Mouse (Mus musculus): ENCODE measurements around the gene Wdfy3. TPM values are rescaled to one million over a fixed set of nuclear protein-coding genes. Genes with fewer than 3 reads are reported as not detected.
"Not testable (repeated sequence)": the region's sequence is repeated elsewhere in the genome, so short reads cannot be mapped to it uniquely, and the experiment has no call there.

Wdfy3 gene
- polyA plus RNA-seq, 1 experiment from 2014 or later = 13.4 TPM

GRCm38 (mm10) chr5:101845930-101846329 lies 223.8 kb downstream of the Wdfy3 start:
- Histone ChIP-seq H3K4me3 (no peak overlapping the region), H3K9me3 (no peaks in the 10 kb centered on the region), H3K27me3 (no peaks in the 10 kb centered on the region), H3K27ac (no peak overlapping the region), H3K36me3 (peaks cover 97% of the 10 kb centered on the region), H3K9ac (no peak overlapping the region), H3K4me2 (no peak overlapping the region), H3K4me1 (no peaks in the 10 kb centered on the region)
- ATAC-seq (ENCODE audit: borderline replicate concordance, extremely low read depth, low FRiP score, low TSS enrichment) = no peak
- 94% methylated on average over 8 of the region's 8 CpGs for whole genome bisulfite sequencing

- no peaks in the 10 kb centered on the region for H3K27me3 ChIP-seq
- no peaks in the 10 kb centered on the region for H3K9me3 ChIP-seq
- H3K27ac ChIP-seq = no peak overlapping the region
- H3K4me2 ChIP-seq = no peak overlapping the region
- H3K9ac ChIP-seq = no peak overlapping the region
- H3K4me1 ChIP-seq = no peaks in the 10 kb centered on the region
- peaks cover 96% of the 10 kb centered on the region for H3K36me3 ChIP-seq
- no peak for ATAC-seq (ENCODE audit: borderline replicate concordance, extremely low read depth, low FRiP score, low TSS enrichment)
- H3K4me3 ChIP-seq = no peak overlapping the region
- WGBS = 91% methylated on average over 14 of the region's 14 CpGs
These were observed 224.7 kb downstream of the Wdfy3 start for GRCm38 (mm10) chr5:101845011-101845410.

- no peak overlapping the region for H3K4me3 ChIP-seq
- no peaks in the 10 kb centered on the region for H3K27me3 ChIP-seq
- no peak overlapping the region for H3K9ac ChIP-seq
- no peaks in the 10 kb centered on the region for H3K4me1 ChIP-seq
- H3K4me2 ChIP-seq = no peak overlapping the region
- H3K36me3 ChIP-seq = peaks cover 85% of the 10 kb centered on the region
- no peak for ATAC-seq (ENCODE audit: borderline replicate concordance, extremely low read depth, low FRiP score, low TSS enrichment)
- WGBS = 96% methylated on average over 5 of the region's 5 CpGs
- H3K27ac ChIP-seq = no peak overlapping the region
- H3K9me3 ChIP-seq = no peaks in the 10 kb centered on the region
These were observed 229.2 kb downstream of the Wdfy3 start for GRCm38 (mm10) chr5:101840476-101840875.

DNA sequence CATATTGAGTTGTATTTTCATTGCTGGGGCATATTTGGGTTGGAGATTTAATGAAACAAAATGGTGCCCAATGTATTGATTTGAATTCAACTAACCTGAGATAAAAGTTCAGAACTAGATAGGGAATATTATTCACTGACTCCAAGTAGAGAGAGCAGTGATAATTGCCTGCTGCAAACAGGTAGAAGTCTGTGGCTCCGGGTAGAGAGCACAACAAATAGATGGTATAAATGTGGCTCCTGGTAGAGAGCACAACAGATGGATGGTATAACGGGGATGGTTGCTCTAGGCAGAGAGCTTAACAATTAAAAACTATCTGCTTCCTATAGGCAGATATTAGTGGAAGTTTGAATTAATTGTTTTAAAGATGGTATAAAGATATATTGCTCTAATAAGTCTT lies 232.1 kb downstream of the Wdfy3 start:
- not testable (repeated sequence) for H3K9ac ChIP-seq; H3K4me1 ChIP-seq; H3K27ac ChIP-seq; H3K27me3 ChIP-seq; H3K4me2 ChIP-seq; H3K4me3 ChIP-seq; H3K9me3 ChIP-seq; ATAC-seq (ENCODE audit: borderline replicate concordance, extremely low read depth, low FRiP score, low TSS enrichment)
- peaks cover 73% of the 10 kb centered on the region for H3K36me3 ChIP-seq
- 93% methylated on average over 2 of the region's 2 CpGs for WGBS

GRCm38 (mm10) chr5:101836221-101836620 lies 233.5 kb downstream of the Wdfy3 start:
- whole genome bisulfite sequencing = 92% methylated on average over 11 of the region's 11 CpGs
- Histone ChIP-seq H3K27me3 (no peaks in the 10 kb centered on the region), H3K9me3 (no peaks in the 10 kb centered on the region), H3K4me3 (no peak overlapping the region), H3K36me3 (peaks cover 66% of the 10 kb centered on the region), H3K27ac (no peak overlapping the region), H3K4me1 (no peaks in the 10 kb centered on the region), H3K9ac (no peak overlapping the region), H3K4me2 (no peak overlapping the region)
- ATAC-seq (ENCODE audit: borderline replicate concordance, extremely low read depth, low FRiP score, low TSS enrichment) = no peak

- Histone ChIP-seq H3K4me3 (no peak overlapping the region), H3K4me2 (no peak overlapping the region), H3K9me3 (no peaks in the 10 kb centered on the region), H3K4me1 (no peaks in the 10 kb centered on the region; the same call in 1 of the 2 replicates), H3K27me3 (no peaks in the 10 kb centered on the region), H3K36me3 (peaks cover 51% of the 10 kb centered on the region), H3K27ac (no peak overlapping the region), H3K9ac (no peak overlapping the region)
- ATAC-seq (ENCODE audit: borderline replicate concordance, extremely low read depth, low FRiP score, low TSS enrichment) = no peak
- 70% methylated on average over 8 of the region's 8 CpGs for WGBS
These were observed 235.8 kb downstream of the Wdfy3 start for GRCm38 (mm10) chr5:101833875-101834274.

- no peaks in the 10 kb centered on the region; the same call in 1 of the 2 replicates for H3K4me1 ChIP-seq
- H3K4me2 ChIP-seq = no peak overlapping the region
- H3K27me3 ChIP-seq = no peaks in the 10 kb centered on the region
- H3K36me3 ChIP-seq = peaks cover 44% of the 10 kb centered on the region
- WGBS = 93% methylated on average over 5 of the region's 5 CpGs
- H3K4me3 ChIP-seq = no peak overlapping the region
- H3K9me3 ChIP-seq = no peaks in the 10 kb centered on the region
- no peak overlapping the region for H3K27ac ChIP-seq
- H3K9ac ChIP-seq = no peak overlapping the region
- ATAC-seq (ENCODE audit: borderline replicate concordance, extremely low read depth, low FRiP score, low TSS enrichment) = no peak
These were observed 236.7 kb downstream of the Wdfy3 start for GRCm38 (mm10) chr5:101832991-101833390.

DNA sequence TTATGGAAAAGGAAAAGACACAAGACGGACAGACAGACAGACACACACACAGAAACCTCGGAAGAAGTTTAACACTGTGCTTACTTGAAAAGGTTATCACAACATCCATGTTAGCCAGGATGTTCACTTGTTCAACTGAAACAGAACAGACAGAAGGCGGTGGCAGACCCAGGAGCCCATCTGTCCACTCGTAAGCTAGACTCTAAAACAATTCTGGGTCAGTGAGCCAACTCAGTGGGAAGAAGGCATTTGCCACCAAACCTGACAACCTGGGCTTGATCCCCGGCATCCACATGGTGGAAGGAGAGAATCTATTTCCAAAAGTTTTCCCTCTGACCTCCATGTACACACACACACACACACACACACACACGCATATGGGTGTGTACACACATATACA lies 237.7 kb downstream of the Wdfy3 start:
- Histone ChIP-seq H3K27me3 (no peaks in the 10 kb centered on the region), H3K4me1 (peaks cover 2% of the 10 kb centered on the region), H3K36me3 (peaks cover 38% of the 10 kb centered on the region), H3K9ac (no peak overlapping the region), H3K4me2 (no peak overlapping the region), H3K9me3 (no peaks in the 10 kb centered on the region), H3K27ac (no peak overlapping the region), H3K4me3 (no peak overlapping the region)
- no peak for ATAC-seq (ENCODE audit: borderline replicate concordance, extremely low read depth, low FRiP score, low TSS enrichment)
- WGBS = 88% methylated on average over 6 of the region's 6 CpGs

DNA sequence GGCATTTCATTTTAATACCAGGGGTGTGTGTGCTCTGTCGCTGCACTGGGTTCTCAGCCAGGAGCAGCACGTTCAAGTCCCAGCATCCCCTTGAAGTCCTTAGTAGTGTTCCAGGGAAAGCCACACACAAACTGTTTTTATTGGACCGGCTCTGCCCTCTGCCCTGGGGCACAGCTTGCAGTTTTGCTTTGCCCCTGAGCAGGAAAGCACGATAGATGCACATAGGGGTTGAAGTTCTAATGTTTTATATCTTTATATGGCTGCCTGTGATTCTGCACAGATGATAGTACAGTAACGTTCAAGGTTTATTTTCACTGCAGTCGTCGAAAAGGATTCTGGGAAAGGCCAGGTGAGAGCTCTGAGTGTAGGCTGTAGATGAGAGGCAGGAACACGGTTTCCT lies 239.5 kb downstream of the Wdfy3 start:
- no peaks in the 10 kb centered on the region for H3K27me3 ChIP-seq
- no peaks in the 10 kb centered on the region for H3K9me3 ChIP-seq
- H3K36me3 ChIP-seq = peaks cover 23% of the 10 kb centered on the region
- no peak overlapping the region for H3K27ac ChIP-seq
- 69% methylated on average over 8 of the region's 8 CpGs for WGBS
- H3K4me2 ChIP-seq = no peak overlapping the region
- no peak overlapping the region for H3K9ac ChIP-seq
- peaks cover 18% of the 10 kb centered on the region for H3K4me1 ChIP-seq
- no peak for ATAC-seq (ENCODE audit: borderline replicate concordance, extremely low read depth, low FRiP score, low TSS enrichment)
- no peak overlapping the region for H3K4me3 ChIP-seq

DNA sequence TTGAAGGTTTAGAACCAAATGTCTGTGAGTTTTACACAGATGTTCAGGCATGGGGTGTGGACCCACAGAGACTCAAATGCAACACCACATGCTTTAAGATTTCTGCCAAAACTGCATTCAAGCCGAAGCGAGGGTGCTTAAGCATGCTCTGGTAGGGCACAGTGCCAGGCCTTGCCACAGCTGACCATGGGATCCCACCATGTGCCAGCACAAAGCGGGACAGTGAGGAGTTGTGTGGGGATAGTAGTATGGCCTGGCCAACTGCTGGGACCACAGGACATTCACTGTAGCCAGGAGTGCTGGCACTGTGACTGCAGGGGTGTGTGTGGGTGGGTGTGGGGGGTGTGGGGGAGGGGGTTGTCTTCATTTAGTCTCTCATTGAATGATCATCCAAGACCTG lies 240.8 kb downstream of the Wdfy3 start:
- Histone ChIP-seq H3K9ac (no peak overlapping the region), H3K27me3 (no peaks in the 10 kb centered on the region), H3K4me3 (no peak overlapping the region), H3K36me3 (peaks cover 15% of the 10 kb centered on the region), H3K4me1 (peaks cover 18% of the 10 kb centered on the region), H3K9me3 (no peaks in the 10 kb centered on the region), H3K27ac (peak overlapping the region; percentile 45; the same call in 1 of the 2 replicates), H3K4me2 (no peak overlapping the region)
- no peak for ATAC-seq (ENCODE audit: borderline replicate concordance, extremely low read depth, low FRiP score, low TSS enrichment)
- 69% methylated on average over 3 of the region's 3 CpGs for WGBS

GRCm38 (mm10) chr5:101827477-101827876 lies 242.2 kb downstream of the Wdfy3 start:
- H3K9ac ChIP-seq = no peak overlapping the region
- peaks cover 18% of the 10 kb centered on the region for H3K4me1 ChIP-seq
- WGBS = 33% methylated on average over 12 of the region's 12 CpGs

DNA sequence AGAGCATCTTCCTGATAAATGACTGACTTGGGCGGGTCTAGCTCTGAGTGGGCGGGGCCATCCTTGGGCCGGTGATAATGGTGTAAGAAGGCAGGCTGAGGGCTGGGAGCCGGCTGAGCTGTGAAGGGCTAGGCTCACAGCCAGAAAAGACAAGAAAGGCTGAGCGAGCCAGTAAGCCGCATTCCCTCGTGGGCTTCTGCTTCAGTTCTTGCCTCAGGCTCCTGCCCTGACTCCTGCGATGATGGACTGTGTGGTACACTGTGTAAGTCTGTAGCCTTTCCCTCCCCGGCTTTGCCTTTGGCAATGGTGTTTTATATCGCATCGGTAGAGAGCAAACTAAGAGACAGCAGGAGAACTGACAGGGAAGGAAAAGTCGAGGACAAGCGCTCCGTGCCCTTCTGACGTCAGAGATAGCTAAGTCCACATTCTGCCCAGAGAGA lies 243.2 kb downstream of the Wdfy3 start:
- H3K36me3 ChIP-seq = peaks cover 4% of the 10 kb centered on the region; the same call in 1 of the 2 replicates
- H3K27me3 ChIP-seq = no peaks in the 10 kb centered on the region; the same call in 1 of the 2 replicates
- peak overlapping the region; percentile 50 for H3K4me2 ChIP-seq
- peak; percentile 60; the same call in 1 of the 2 replicates for ATAC-seq (ENCODE audit: borderline replicate concordance, extremely low read depth, low FRiP score, low TSS enrichment)
- H3K9ac ChIP-seq = no peak overlapping the region; the same call in 1 of the 2 replicates
- no peak overlapping the region for H3K27ac ChIP-seq
- H3K4me1 ChIP-seq = peaks cover 18% of the 10 kb centered on the region
- H3K9me3 ChIP-seq = no peaks in the 10 kb centered on the region
- WGBS = 5% methylated on average over 15 of the region's 15 CpGs
- peak overlapping the region; percentile 15; the same call in 1 of the 2 replicates for H3K4me3 ChIP-seq

More at GRCm38 (mm10) chr5:101827477-101827876, 242.2 kb downstream of the Wdfy3 start:
- H3K36me3 ChIP-seq = peaks cover 8% of the 10 kb centered on the region; the same call in 1 of the 2 replicates
- H3K9me3 ChIP-seq = no peaks in the 10 kb centered on the region
- no peaks in the 10 kb centered on the region; the same call in 1 of the 2 replicates for H3K27me3 ChIP-seq
- H3K4me2 ChIP-seq = no peak overlapping the region
- H3K27ac ChIP-seq = no peak overlapping the region
- H3K4me3 ChIP-seq = no peak overlapping the region
- ATAC-seq (ENCODE audit: borderline replicate concordance, extremely low read depth, low FRiP score, low TSS enrichment) = no peak

Measured in lung, embryonic 15.5 days (tissue).